ENCODE assay signal across 17 mouse cellular contexts in genomic region chr10:70325518-70325917, GRCm38 (mm10).
"Had no signal": no experiment of that assay in that cellular context is flagged by ENCODE, and none has a peak within 500 bp of the region (broad histone marks: within the 10 kb centered on the region; RNA-seq: fewer than 3 reads in every experiment).

No protein-coding gene starts in this region.

- H3K27ac ChIP-seq: left cerebral cortex, adult 2 months; liver, embryonic 13.5 days; neural tube, embryonic 12.5 days; neural tube, embryonic 15.5 days; stomach, embryonic 15.5 days had no signal

- H3K4me3 ChIP-seq: left cerebral cortex, adult 2 months; liver, embryonic 13.5 days; neural tube, embryonic 12.5 days; neural tube, embryonic 15.5 days; stomach, embryonic 15.5 days had no signal

- DNase-seq: kidney, adult 9 months; kidney, postnatal 14 days; kidney, postnatal 4 days; layer of hippocampus, adult 9-11 months; liver, embryonic 13.5 days; lung, adult 2 months; lung, postnatal 14 days; lung, postnatal 4 days; midbrain, embryonic 14.5 days; right cerebral cortex, adult 18-20 months; right cerebral cortex, postnatal 14 days; right cerebral cortex, postnatal 4 days; thymus, postnatal 25 days had no signal
